Mouse (Mus musculus) embryonic facial prominence, embryonic 14.5 days (tissue): Measurements from ENCODE around the gene Ptprm. TPM values are rescaled to one million over a fixed set of nuclear protein-coding genes. Genes with fewer than 3 reads are reported as not detected.

Experiments used
- ATAC-seq: fragments of 200-750 bp; cut with Nextera tagmentation; 2 replicates; pipeline ENCODE4 v1.8.0; 2017; ENCODE audit warnings: low read depth, moderate number of reproducible peaks, moderate TSS enrichment
- DNase-seq: peaks from one replicate; pipeline ENCODE4 v3.0.0-alpha.2; 2015; ENCODE audit warnings: low spot score
- H3K27ac ChIP-seq: fragments of 300-500 bp; sonication (generic); replicated peaks from 2 replicates; pipeline ENCODE4 v1.5.1; 2014; ENCODE audit warnings: low read depth, mild to moderate bottlenecking, low read length, moderate library complexity
- H3K27me3 ChIP-seq: fragments of 300-500 bp; sonication (generic); replicated peaks from 2 replicates; pipeline ENCODE4 v1.6.1; 2014; ENCODE audit warnings: low read length; ENCODE audit not compliant: control insufficient read depth, insufficient read depth
- H3K36me3 ChIP-seq: fragments of 300-500 bp; sonication (generic); 2 replicates; pipeline ENCODE4 v1.6.1; 2014; ENCODE audit warnings: low read length, mixed read lengths; ENCODE audit not compliant: control insufficient read depth, insufficient read depth
- H3K4me1 ChIP-seq: fragments of 300-500 bp; sonication (generic); 2 replicates; pipeline ENCODE4 v1.6.1; 2014; ENCODE audit warnings: antibody characterized with exemption, low read length; ENCODE audit not compliant: control insufficient read depth, insufficient read depth
- H3K4me2 ChIP-seq: fragments of 300-500 bp; sonication (generic); 2 replicates; pipeline ENCODE4 v1.6.1; 2014; ENCODE audit warnings: low read depth, mild to moderate bottlenecking, low read length, moderate library complexity, mixed read lengths
- H3K4me3 ChIP-seq: fragments of 300-500 bp; sonication (generic); 2 replicates; pipeline ENCODE4 v1.5.1; 2014; ENCODE audit warnings: low read depth, mild to moderate bottlenecking, low read length
- H3K9ac ChIP-seq: fragments of 300-500 bp; sonication (generic); 2 replicates; pipeline ENCODE4 v1.6.1; 2014; ENCODE audit warnings: low read depth, mild to moderate bottlenecking, low read length, moderate library complexity, mixed read lengths
- H3K9me3 ChIP-seq: fragments of 300-500 bp; sonication (generic); 2 replicates; pipeline ENCODE4 v1.6.1; 2016; ENCODE audit warnings: low read length; ENCODE audit not compliant: control insufficient read depth
- WGBS: fragments of 180-500 bp; shearing (Covaris S2); extraction: QIAGEN DNeasy Blood & Tissue Kit; methylation state at CpG from one replicate; pipeline ENCODE4 v1.1.7; 2014; 5-methylcytosine and 5-hydroxymethylcytosine counted together
- polyA plus RNA-seq: library from polyadenylated mRNA; unstranded; fragments of >200 nt; fragmentation: Nextera tagmentation; extraction: Ambion mirVana; gene quantifications from 2 replicates; pipeline ENCODE4 v1.2.1, GENCODE M21; 2014

Gene Ptprm
- polyA plus RNA-seq, 1 experiment from 2014 or later, result 20.4 TPM

GRCm38 (mm10) chr17:66671715-66672230 lies 682.5 kb downstream of the Ptprm start:
- ATAC-seq (no peak), DNase-seq (no peak)
- Histone ChIP-seq H3K9me3 (no peaks in the 10 kb centered on the region), H3K36me3 (no peaks in the 10 kb centered on the region), H3K4me3 (no peak overlapping the region), H3K27me3 (no peaks in the 10 kb centered on the region), H3K4me1 (no peaks in the 10 kb centered on the region), H3K9ac (no peak overlapping the region), H3K4me2 (no peak overlapping the region), H3K27ac (no peak overlapping the region)
- 69% methylated on average over 16 of the region's 16 CpGs for WGBS

- DNase-seq (no peak), ATAC-seq (no peak)
- no peaks in the 10 kb centered on the region for H3K27me3 ChIP-seq
- no peaks in the 10 kb centered on the region for H3K4me1 ChIP-seq
- no peak overlapping the region for H3K4me3 ChIP-seq
- WGBS, result 62% methylated on average over 8 of the region's 8 CpGs
- H3K9me3 ChIP-seq, result no peaks in the 10 kb centered on the region
- no peak overlapping the region for H3K4me2 ChIP-seq
- H3K9ac ChIP-seq, result no peak overlapping the region
- H3K27ac ChIP-seq, result no peak overlapping the region
- no peaks in the 10 kb centered on the region for H3K36me3 ChIP-seq
These were observed 683.0 kb downstream of the Ptprm start for GRCm38 (mm10) chr17:66671287-66671686.

- no peak for DNase-seq
- H3K36me3 ChIP-seq, result no peaks in the 10 kb centered on the region
- WGBS, result 95% methylated on average over 3 of the region's 3 CpGs
- no peaks in the 10 kb centered on the region for H3K9me3 ChIP-seq
- H3K27me3 ChIP-seq, result no peaks in the 10 kb centered on the region
- no peaks in the 10 kb centered on the region for H3K4me1 ChIP-seq
- H3K9ac ChIP-seq, result no peak overlapping the region
- H3K4me2 ChIP-seq, result no peak overlapping the region
- H3K4me3 ChIP-seq, result no peak overlapping the region
- H3K27ac ChIP-seq, result no peak overlapping the region
- ATAC-seq, result no peak
These were observed 688.5 kb downstream of the Ptprm start for GRCm38 (mm10) chr17:66665791-66666190.

GRCm38 (mm10) chr17:66665201-66665756 lies 689.0 kb downstream of the Ptprm start:
- no peak overlapping the region for H3K4me3 ChIP-seq
- 88% methylated on average over 3 of the region's 3 CpGs for WGBS
- no peaks in the 10 kb centered on the region for H3K27me3 ChIP-seq

GRCm38 (mm10) chr17:66664796-66665195 lies 689.5 kb downstream of the Ptprm start:
- H3K27ac ChIP-seq, result no peak overlapping the region
- 63% methylated on average over 10 of the region's 10 CpGs for WGBS
- no peaks in the 10 kb centered on the region for H3K4me1 ChIP-seq
- H3K4me3 ChIP-seq, result no peak overlapping the region
- no peak for DNase-seq
- ATAC-seq, result peak; percentile 53; the same call in 1 of the 2 replicates
- no peaks in the 10 kb centered on the region for H3K36me3 ChIP-seq
- no peaks in the 10 kb centered on the region for H3K9me3 ChIP-seq
- H3K9ac ChIP-seq, result no peak overlapping the region
- H3K4me2 ChIP-seq, result no peak overlapping the region
- no peaks in the 10 kb centered on the region for H3K27me3 ChIP-seq

More at GRCm38 (mm10) chr17:66665201-66665756, 689.0 kb downstream of the Ptprm start:
- no peaks in the 10 kb centered on the region for H3K36me3 ChIP-seq
- H3K9me3 ChIP-seq, result no peaks in the 10 kb centered on the region
- no peaks in the 10 kb centered on the region for H3K4me1 ChIP-seq
- no peak overlapping the region for H3K4me2 ChIP-seq
- H3K27ac ChIP-seq, result no peak overlapping the region
- DNase-seq (no peak), ATAC-seq (no peak)
- H3K9ac ChIP-seq, result no peak overlapping the region

- DNase-seq (peak; percentile 72), ATAC-seq (peak; percentile 53; the same call in 1 of the 2 replicates)
- H3K9ac ChIP-seq, result no peak overlapping the region
- H3K4me3 ChIP-seq, result no peak overlapping the region
- H3K4me1 ChIP-seq, result no peaks in the 10 kb centered on the region
- H3K9me3 ChIP-seq, result no peaks in the 10 kb centered on the region
- no peak overlapping the region for H3K27ac ChIP-seq
- H3K36me3 ChIP-seq, result no peaks in the 10 kb centered on the region
- H3K27me3 ChIP-seq, result no peaks in the 10 kb centered on the region
- WGBS, result 38% methylated on average over 3 of the region's 3 CpGs
- H3K4me2 ChIP-seq, result no peak overlapping the region
These were observed 695.0 kb downstream of the Ptprm start for GRCm38 (mm10) chr17:66659242-66659641.

GRCm38 (mm10) chr17:66637951-66638722 lies 716.1 kb downstream of the Ptprm start:
- DNase-seq, result no peak

GRCm38 (mm10) chr17:66619996-66620656 lies 734.1 kb downstream of the Ptprm start:
- H3K27me3 ChIP-seq, result no peaks in the 10 kb centered on the region
- H3K4me1 ChIP-seq, result no peaks in the 10 kb centered on the region
- no peak overlapping the region for H3K27ac ChIP-seq
- H3K9me3 ChIP-seq, result no peaks in the 10 kb centered on the region
- no peak overlapping the region for H3K9ac ChIP-seq
- H3K36me3 ChIP-seq, result no peaks in the 10 kb centered on the region
- ATAC-seq, result no peak
- no peak overlapping the region for H3K4me2 ChIP-seq
- DNase-seq, result no peak
- no peak overlapping the region for H3K4me3 ChIP-seq
- 73% methylated on average over 13 of the region's 13 CpGs for WGBS

More at GRCm38 (mm10) chr17:66637951-66638722, 716.1 kb downstream of the Ptprm start:
- H3K27ac ChIP-seq, result no peak overlapping the region
- WGBS, result 79% methylated on average over 7 of the region's 7 CpGs
- no peak overlapping the region for H3K9ac ChIP-seq
- H3K9me3 ChIP-seq, result no peaks in the 10 kb centered on the region
- no peak for ATAC-seq
- no peak overlapping the region for H3K4me3 ChIP-seq
- H3K4me2 ChIP-seq, result no peak overlapping the region
- H3K4me1 ChIP-seq, result no peaks in the 10 kb centered on the region
- no peaks in the 10 kb centered on the region for H3K36me3 ChIP-seq
- H3K27me3 ChIP-seq, result no peaks in the 10 kb centered on the region
